Mouse (Mus musculus): ENCODE results near the gene Srf.
A peak's percentile ranks its signal among the peaks of the same experiment; 100 is the strongest.

The Srf gene

DNA sequence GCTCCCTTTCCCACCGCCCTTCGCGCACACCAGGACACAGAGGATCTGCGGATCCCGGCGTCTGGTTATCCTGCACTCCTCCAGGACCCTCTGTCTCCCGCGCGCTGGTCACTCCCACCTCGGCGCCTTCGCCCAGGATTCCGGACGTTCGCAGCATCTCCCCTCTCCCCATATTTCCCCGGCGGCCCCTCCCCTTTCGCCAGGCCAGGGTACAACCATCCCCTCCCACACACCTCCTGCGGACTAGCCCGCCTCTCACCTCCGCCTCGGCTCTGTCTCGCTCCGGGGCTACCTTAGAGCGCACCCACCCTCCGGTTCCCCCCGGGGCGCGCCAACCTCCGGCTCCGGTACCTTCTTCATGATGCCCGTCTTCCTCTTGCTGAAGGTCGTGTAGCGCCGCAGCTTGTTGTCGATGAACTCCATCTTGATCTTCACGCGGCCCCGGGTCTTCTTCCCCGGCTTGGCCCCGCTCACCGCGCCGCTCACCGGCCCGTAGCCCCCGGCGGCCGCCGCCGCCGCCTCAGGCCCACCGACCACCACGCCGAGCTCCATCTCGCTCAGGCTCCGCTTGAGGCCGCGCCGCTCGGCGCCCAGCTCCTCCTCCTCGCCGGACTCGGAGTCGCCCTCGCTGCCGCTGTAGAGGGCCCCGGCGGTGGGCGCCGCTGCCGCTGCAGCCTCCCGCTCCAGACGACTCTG lies 850 bp downstream of the Srf start:
- peak; percentile 64 for DNase-seq

DNA sequence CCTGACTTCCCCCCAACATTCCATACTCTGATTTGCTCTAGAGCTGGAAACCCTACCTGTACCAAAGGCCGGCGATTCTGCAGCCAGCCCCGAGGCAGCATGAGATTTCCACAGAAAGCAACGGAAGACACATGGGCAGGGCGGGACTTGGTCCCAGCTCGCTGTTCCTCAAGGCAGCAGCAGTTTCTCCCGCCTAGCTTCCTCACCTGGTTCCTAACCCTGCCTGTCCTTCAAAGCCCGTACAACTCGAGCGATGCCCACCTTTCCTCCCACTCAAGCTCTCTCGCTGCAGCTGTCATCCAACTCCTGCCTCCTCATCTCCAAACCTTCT lies 1.4 kb downstream of the Srf start:
- peak; percentile 49 for DNase-seq

GRCm38 (mm10) chr17:46553926-46554325 lies 2.0 kb downstream of the Srf start:
- DNase-seq, result no peak

DNA sequence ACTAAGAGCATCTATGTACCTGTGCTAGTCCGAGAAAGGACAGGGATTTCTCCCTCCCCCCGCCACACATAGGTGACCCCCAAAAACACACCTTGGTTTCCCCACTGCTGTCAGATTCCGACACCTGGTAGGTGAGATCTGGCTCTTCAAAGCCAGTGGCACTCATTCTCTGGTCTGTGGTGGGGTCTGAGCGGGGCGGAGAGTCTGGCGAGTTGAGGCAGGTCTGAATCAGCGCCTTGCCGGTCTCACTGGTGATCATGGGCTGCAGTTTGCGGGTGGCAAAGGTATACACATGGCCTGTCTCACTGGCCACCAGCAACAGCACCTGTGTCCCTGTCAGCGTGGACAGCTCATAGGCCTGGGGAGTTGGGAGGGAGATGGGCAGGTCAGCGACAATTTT lies 2.5 kb downstream of the Srf start:
- no peak for DNase-seq

DNA sequence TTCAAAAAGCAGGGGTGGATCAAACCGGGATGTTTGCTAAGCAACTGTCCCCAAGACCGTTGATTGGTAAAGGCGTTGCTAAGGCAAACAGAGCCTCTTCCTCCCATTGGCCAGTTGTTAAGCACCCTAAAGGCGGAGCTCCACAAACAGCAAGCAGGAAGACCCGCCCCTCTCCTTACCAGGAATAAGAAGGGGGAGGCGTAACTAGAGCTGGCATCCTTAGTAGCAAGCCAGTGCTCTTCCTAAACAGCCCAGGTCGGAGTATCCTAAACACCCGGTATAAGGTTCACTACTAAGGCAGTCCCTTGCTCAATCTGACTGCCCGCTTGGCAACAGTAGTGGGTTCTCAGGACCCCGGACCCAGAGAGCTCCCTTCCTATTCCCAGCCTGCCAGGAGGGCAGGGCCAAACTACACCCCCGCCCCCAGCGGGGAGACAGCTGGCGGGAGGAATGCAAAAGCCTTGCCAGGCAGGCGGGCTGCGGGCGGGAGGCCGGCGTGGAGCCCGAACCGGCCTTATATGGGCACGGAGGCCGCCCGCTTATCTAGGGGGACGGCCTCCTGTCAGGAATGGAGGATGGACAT lies 3.0 kb downstream of the Srf start:
- DNase-seq, result peak; percentile 94

GRCm38 (mm10) chr17:46552151-46552550 lies 3.8 kb downstream of the Srf start:
- no peak for DNase-seq

DNA sequence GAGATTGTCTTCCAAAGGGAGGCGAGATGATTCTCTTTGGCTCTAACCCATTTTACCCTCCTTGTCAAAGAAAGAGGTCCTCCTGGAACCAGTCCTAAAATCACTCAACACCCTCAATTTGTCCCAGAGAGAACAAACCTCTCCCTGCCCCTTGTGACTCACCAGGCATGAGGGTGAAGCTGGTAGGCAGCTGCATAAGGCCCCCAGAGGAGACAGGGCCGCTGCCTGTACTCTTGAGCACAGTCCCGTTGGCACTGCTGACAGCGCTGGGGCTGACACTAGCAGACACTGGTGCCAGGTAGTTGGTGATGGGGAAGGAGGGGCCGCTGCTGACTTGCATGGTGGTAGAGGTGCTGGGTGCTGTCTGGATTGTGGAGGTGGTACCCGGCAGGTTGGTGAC lies 4.6 kb downstream of the Srf start:
- DNase-seq, result no peak

DNA sequence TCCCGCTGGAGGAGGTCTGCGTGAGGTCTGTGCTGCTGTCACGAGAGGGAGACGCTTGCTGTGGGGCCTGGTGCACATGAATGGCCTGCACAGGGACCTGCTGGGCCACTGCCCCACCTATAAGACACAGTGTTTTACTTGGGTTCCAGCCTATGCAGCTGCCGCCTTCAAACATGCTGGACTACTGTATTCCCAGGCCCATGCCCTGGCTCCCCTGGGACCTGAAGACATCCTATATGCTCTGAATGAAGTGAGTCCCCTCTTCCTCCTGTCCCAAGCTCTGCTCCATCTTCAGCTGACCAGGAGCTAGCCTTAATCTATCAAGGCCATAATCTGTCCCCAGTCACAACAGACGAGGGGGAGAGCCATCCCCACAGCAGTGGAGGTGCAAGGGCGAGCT lies 5.1 kb downstream of the Srf start:
- no peak for DNase-seq

GRCm38 (mm10) chr17:46549642-46550041 lies 6.3 kb downstream of the Srf start:
- DNase-seq, result no peak

- DNase-seq, result peak; percentile 85
Observed at GRCm38 (mm10) chr17:46549193-46549592, 6.8 kb downstream of the Srf start.

DNA sequence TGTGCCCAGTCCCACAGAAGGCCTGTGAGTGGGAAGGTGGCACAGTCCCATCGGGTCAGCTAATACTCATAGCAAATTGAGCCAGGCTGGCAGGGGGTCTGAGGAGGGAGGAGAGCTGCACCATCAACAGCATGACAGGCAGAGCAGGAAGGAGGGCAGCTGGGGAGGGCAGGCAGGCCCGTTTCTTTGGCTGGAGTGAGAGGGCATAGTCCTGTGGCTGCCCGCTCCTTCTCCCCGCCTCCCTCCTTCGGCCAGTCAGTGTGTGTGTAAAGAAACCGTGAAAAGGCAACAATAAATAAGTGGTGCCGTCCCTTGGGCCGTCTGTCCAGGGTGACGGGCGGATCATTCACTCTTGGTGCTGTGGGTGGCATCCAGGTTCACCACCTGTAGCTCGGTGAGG lies 7.2 kb downstream of the Srf start:
- peak; percentile 57 for DNase-seq

DNA sequence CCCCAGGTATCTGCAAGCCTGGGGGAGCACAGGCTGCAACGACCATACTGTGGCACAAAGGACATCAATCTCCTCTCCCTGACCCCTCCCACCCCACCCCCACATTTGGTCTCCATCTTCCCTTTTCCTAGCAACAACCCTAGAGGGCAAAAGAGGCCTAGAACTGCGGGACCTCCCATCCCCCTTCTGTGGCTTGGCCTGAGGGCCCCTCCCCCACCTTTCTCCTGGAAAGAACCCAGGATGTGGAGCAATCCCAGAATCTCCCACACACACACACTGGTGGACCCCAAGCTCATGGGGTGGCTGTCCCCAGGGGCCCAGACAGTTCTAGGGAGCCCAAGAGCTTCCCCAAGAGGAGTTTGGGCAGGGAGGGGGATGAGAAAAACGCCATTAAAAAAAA lies 8.1 kb downstream of the Srf start:
- no peak for DNase-seq

- no peak for DNase-seq
Observed at GRCm38 (mm10) chr17:46546995-46547394, 9.0 kb downstream of the Srf start.

- DNase-seq, result no peak
Observed at GRCm38 (mm10) chr17:46546591-46546990, 9.4 kb downstream of the Srf start.

GRCm38 (mm10) chr17:46545813-46546564 lies 10.0 kb downstream of the Srf start, which contains the start of gene Cul9:
Gene Cul9 (minus strand): TSS chr17:46546388.
- DNase-seq, result peak; percentile 82

- DNase-seq, result no peak
Observed at GRCm38 (mm10) chr17:46543661-46544060, 12.3 kb downstream of the Srf start.

- peak; percentile 80 for DNase-seq
Observed at GRCm38 (mm10) chr17:46525579-46526307, 30.2 kb downstream of the Srf start.

DNA sequence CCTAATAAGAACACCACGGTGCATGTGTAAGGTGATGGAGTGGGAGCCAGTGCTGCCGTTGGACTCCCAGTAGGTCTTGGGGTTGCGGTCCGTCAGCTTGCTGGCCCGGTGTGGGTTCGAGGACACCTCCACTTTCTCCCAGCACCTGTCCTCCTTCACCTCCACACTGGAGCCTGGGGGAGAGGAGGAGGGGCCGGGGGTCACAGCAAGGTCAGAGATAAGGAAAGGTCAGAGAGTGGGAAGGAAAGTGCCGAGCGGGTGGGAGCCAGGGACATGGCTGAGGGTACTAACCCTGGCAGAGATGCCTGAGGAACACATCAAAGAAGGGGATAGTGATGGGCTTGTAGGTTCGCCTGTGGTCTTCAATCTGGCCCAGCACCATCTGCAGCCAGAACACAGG lies 30.9 kb downstream of the Srf start:
- no peak for DNase-seq

GRCm38 (mm10) chr17:46521963-46522668 lies 33.9 kb downstream of the Srf start:
- DNase-seq, result no peak

- DNase-seq, result no peak
Observed at GRCm38 (mm10) chr17:46521174-46521573, 34.8 kb downstream of the Srf start.

GRCm38 (mm10) chr17:46520385-46520979 lies 35.5 kb downstream of the Srf start:
- no peak for DNase-seq

GRCm38 (mm10) chr17:46519971-46520370 lies 36.0 kb downstream of the Srf start:
- no peak for DNase-seq

GRCm38 (mm10) chr17:46513329-46513728 lies 42.6 kb downstream of the Srf start:
- no peak for DNase-seq

Data from kidney, adult 18-20 months (tissue).